Mouse (Mus musculus): ENCODE results near the gene She.
"Not testable (repeated sequence)": the region's sequence is repeated elsewhere in the genome, so short reads cannot be mapped to it uniquely, and the experiment has no call there.

The She gene

DNA sequence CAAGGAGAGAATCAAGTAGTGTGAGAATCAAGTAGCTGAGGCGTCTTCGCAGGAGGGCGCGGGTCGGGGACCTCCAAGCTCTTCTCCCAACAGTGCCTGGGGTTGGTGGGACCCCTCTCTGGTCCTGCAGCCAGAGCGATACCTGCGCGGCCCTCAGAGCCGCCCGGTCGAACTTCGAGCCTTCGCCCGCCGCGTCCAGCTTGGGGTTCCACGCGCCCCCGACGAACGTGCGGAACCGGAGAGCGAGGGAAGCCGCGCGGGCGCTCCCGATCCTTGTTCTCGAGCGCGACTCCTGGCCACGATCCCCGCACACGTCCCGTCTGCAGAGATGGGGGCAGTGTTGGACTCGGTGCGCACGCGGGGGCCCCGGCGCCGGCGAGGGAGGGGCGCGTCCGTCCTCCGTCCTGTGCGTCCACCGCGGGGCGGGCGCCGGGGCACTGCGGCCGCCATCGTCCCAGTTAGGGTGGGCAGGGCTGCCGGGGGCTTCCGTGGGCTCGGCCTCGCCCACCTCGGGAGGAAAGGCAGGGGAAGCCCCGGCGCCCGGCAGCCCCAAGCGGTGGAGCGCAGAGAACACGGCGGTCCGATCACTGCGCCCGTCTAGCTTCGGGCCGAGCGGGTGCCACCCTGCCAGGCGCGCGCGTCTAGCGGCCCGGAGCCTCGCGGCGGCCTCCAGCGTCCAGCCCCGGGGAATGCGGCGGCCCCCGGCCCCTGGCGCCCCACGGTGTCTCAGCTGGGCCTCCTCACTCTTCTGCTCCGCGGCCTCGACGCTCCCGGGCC is at the start of gene She:
Gene She (plus strand): TSS at position 556 of the 777 bp plus-strand sequence.
- peak; percentile 57 to 66 for DNase-seq

DNA sequence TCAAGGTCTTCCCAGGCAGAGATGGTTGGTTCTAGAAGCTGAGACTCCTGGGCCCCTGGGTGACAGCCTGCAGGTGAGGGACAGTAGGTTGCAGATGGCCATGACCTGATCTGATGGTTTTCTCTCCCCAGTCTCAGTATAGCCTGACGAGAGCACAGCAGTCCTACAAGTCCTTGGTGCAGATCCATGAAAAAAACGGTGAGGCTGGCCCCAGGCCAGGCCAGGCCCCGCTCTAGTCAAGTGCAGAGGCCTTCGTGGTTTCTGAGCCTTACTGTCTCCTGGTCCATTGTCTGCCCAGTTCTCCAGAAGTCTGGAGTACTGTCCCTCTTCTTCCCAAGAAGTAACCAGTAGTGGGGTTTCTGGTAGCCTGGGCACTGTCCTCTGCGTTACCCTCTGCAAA is 49.5 kb upstream of the She start:
- DNase-seq = no peak

- DNase-seq = peak; percentile 84 to 88
Measured at GRCm38 (mm10) chr3:89784991-89785753, 46.0 kb upstream of the She start.

GRCm38 (mm10) chr3:89786275-89786674 is 44.9 kb upstream of the She start:
- no peak for DNase-seq

GRCm38 (mm10) chr3:89788680-89789352 is 42.4 kb upstream of the She start:
- DNase-seq = no peak

GRCm38 (mm10) chr3:89794616-89795015 is 36.6 kb upstream of the She start:
- DNase-seq = no peak

- DNase-seq = peak in 1 of 2 experiments; percentile 26
Measured at GRCm38 (mm10) chr3:89795746-89796145, 35.4 kb upstream of the She start.

GRCm38 (mm10) chr3:89796358-89796757 is 34.8 kb upstream of the She start:
- DNase-seq = no peak

DNA sequence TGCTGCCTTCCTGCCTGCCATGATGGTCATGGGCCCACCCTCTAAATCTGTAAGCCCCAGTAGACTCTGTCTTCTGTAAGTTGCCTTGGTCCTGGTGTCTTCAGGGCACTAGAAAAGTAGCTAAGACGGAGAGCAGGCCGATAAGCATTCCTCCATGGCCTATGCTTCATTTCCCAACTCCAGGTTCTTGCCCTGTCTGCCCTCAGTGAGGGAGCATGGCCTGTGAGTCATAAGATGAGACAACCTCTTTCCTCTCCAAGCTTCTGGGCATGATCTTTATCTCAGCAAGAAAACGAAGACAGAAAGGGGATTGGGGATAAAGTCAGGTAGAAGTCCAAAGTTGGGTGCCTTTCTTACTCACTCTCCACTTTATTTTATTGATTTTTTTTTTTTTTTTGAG is 32.7 kb upstream of the She start:
- no peak for DNase-seq

GRCm38 (mm10) chr3:89799476-89799875 is 31.7 kb upstream of the She start:
- no peak for DNase-seq

- DNase-seq = not testable (repeated sequence)
Measured at GRCm38 (mm10) chr3:89800078-89800477, 31.1 kb upstream of the She start.

DNA sequence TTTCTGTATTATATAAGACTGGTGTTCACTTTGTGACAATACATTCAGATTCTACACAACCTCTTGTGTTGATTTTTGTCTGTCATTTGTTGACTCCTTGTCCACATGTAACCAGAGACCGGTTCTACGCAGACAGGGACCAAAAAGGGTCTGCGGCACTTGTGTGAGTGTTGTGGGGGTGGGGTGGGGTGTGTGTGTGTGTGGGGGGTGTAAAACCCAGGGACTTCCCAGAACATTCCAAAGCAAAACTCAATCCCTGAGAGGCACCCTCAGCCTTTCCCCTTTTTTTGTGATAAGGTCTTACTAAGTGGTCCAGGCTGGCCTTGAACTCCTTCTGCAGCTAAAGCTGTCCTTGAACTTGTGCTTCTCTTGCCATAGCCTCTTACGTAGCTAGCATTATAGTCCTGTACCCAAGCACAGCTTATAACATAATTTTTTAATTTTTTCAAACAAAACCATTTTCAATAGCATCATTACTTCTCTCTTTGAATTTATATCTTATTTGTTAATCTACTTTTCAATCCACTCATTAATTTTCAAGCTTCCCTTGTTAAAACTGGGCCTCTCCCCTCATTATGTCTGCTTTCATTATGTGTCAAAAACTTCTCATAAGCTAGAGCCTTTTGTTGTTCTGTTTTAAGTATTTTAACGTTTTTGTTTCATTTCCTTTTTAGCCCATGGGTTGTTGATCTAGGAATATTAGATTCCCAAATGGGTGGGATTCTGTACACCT is 30.2 kb upstream of the She start:
- DNase-seq = no peak

DNA sequence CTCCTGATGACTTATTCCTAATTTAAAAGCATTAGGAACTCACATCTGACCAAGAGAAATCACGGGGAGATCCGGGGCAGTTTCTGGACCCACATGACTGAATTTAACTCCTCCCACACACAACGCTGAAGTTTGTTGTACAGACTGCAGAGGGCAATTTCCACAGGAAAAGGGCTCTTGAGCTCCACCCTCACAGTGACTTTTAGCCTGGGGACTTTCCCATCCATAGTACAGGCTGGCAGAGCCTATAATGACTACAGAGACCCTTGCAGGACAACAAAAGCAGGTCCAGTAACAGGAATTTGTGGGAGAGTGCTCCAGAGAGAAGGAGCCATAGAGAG is 29.7 kb upstream of the She start:
- peak in 1 of 2 experiments; percentile 22 for DNase-seq

DNA sequence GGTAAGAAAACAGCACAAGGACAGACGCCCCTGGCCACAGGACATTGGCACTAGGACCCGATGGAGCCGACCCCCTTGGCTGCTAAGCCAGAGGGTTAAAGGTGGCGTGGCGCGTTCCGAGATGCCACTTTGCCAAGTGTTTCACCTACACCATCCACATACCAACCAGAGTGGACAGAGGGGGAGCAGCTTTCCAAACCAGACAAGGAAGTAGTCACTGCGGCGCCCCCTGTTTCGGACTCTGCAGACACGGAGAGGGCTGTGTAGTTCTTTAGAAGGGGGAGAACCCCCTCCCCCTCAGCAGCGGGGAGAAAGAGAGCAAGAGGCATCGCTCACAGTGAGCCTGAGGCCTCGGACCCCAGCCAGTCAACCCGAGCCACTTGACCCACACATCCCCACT is 28.3 kb upstream of the She start:
- DNase-seq = peak in 1 of 2 experiments; percentile 17

- DNase-seq = no peak
Measured at GRCm38 (mm10) chr3:89805179-89805578, 26.0 kb upstream of the She start.

DNA sequence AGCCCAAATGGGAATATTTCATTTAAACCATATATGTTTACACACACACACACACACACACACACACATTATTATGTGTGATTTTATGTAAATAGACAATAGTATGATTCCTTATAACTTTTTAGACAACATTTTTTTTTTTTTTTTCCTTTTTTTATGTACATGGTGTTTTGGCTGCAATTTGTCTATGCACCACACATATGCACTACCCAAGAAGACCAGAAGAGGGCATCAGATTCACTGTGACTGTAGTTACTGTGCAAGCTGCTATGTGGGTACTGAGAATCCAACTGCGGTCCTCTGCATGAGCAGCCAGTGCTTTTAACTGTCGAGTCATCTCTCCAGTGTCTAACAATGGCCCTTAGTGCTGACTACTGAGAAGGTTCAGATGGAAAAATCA is 24.4 kb upstream of the She start:
- no peak for DNase-seq

DNA sequence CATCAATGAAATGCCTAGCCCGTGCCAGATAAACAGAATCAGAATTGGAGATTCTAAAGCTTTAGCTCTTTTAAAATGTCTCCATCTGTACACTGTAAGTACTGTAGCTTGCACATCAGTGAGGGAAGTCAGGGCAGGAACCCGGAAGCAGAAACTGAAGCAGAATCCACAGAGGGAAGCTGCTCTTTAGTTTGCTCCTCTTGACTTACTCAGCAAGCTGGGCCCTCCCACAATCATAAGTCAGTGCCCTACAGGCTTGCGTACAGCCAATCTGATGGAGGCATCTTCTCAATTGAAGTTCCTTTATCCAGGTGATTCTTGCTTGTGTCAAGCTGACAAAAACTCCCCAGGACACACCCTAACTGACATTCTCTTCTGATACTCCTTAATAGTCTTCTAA is 24.0 kb upstream of the She start:
- no peak for DNase-seq

DNA sequence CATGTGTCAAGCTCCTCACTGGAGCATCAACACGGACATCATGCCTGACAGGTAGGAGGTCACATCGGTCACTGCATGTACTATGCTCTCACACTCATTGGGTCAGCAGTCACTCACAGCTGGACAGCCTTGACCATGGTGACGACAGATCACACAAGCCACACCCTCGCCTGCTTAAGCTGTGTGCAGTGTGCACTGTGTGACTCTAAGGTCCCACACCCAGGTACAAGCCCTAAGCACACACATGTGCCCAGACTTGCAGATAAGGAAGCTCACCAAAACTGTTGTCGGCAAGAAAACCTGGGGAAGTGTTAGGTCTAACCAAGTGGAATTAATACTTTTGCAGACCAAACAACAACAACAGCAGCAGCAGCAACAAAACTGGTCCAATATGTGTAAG is 23.3 kb upstream of the She start:
- no peak for DNase-seq

DNA sequence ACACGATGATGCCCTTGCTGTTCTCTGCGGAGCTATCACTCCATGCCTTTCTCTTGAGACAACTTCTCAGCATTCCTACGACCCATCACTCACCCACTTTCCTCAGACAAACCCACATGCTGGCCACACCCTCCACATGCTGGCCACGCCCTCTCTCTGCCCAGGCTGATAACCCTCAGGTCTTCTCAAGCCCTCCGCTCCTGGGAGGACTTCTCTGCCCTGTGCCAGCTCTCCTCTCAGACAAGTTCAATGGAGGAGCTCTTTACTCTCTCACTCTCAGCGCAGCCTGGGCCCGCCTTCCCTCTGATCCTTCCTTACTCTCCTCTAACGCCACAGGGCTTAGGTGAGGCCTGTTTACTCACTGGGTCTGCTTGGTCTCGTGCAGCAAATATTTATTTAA is 22.5 kb upstream of the She start:
- no peak for DNase-seq

DNA sequence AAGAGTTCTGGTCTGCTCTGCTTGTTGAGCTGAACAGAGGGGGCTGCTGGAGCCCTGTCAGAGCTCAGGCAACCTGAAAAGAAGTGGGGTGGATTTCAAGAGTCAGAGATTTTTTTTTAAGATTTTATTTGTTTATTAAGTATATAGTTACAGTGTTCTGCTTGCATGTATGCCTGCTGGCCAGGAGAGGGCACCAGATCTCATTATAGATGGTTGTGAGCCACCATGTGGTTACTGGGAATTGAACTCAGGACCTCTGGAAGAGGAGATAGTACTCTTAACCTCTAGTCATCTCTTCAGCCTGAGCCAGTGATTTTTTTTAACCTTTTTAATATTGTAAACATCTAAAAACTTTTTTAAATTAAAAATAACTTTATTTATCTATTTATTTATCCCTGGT is 20.3 kb upstream of the She start:
- DNase-seq = no peak

- no peak for DNase-seq
Measured at GRCm38 (mm10) chr3:89812166-89812565, 19.0 kb upstream of the She start.

GRCm38 (mm10) chr3:89814051-89814450 is 17.1 kb upstream of the She start:
- no peak for DNase-seq

- peak; percentile 75 to 77 for DNase-seq
Measured at GRCm38 (mm10) chr3:89817056-89817455, 14.1 kb upstream of the She start.

Measured in kidney, postnatal 4 days (tissue).